Mouse (Mus musculus): ENCODE data around the gene E030018B13Rik. TPM values are rescaled to one million over a fixed set of nuclear protein-coding genes. Genes with fewer than 3 reads are reported as not detected.

The E030018B13Rik gene
- polyA plus RNA-seq, 1 experiment from 2014 or later = not detected

DNA sequence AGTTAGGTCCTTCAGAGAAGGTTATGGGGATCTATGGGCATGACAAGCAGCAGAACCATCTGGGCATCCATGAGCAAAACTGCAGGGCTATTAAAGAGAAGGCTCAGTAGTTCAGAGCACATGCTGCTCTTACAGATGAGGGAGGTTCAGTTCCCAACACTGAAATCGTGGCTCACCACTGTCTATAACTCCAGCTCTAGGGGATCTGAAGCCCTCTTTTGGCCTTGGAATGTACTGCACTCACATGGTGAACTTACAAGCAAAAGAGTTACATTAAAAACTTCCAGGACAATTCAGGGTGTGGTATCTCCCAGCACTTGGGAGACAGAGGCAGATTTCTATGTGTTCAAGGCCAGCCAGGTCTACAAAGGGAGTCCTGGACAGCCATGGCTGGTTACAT, 6.3 kb downstream of the E030018B13Rik start:
- H3K27ac ChIP-seq = no peak overlapping the region
- no peak overlapping the region for H3K4me3 ChIP-seq
- H3K4me1 ChIP-seq = peaks cover 42% of the 10 kb centered on the region
- WGBS = 88% methylated on average over 1 of the region's 1 CpGs
- no peaks in the 10 kb centered on the region for H3K36me3 ChIP-seq
- no peaks in the 10 kb centered on the region for H3K9me3 ChIP-seq
- ATAC-seq (ENCODE audit: insufficient number of reproducible peaks, insufficient read depth, low FRiP score, low TSS enrichment, low read depth) = no peak
- H3K4me2 ChIP-seq = no peak overlapping the region
- H3K9ac ChIP-seq = no peak overlapping the region
- H3K27me3 ChIP-seq = no peaks in the 10 kb centered on the region

DNA sequence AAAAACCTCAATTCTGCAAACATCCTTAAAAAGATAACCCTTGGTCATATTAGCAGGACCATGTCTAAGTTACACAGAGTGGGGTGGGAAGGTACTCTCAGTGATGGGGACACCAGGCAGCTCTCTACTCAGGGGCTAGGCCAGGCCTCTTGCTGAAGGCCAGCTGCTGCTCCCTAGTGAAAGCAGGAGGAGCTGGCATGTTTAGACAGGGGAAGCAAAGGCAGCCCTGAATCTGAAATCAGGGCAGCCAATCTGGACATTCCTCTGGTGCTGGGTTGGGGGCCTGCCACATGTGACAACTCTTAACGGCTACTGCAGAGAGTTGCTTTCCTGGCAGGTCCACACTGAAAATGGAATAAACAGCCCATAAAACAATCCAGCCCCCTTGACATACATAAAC, 7.5 kb downstream of the E030018B13Rik start:
- no peaks in the 10 kb centered on the region for H3K9me3 ChIP-seq
- H3K36me3 ChIP-seq = no peaks in the 10 kb centered on the region
- no peak overlapping the region for H3K9ac ChIP-seq
- WGBS = 68% methylated on average over 1 of the region's 1 CpGs
- no peaks in the 10 kb centered on the region for H3K27me3 ChIP-seq
- H3K4me2 ChIP-seq = no peak overlapping the region
- H3K4me3 ChIP-seq = no peak overlapping the region
- peaks cover 42% of the 10 kb centered on the region for H3K4me1 ChIP-seq
- no peak for ATAC-seq (ENCODE audit: insufficient number of reproducible peaks, insufficient read depth, low FRiP score, low TSS enrichment, low read depth)
- peak overlapping the region; percentile 16; the same call in 1 of the 2 replicates for H3K27ac ChIP-seq

DNA sequence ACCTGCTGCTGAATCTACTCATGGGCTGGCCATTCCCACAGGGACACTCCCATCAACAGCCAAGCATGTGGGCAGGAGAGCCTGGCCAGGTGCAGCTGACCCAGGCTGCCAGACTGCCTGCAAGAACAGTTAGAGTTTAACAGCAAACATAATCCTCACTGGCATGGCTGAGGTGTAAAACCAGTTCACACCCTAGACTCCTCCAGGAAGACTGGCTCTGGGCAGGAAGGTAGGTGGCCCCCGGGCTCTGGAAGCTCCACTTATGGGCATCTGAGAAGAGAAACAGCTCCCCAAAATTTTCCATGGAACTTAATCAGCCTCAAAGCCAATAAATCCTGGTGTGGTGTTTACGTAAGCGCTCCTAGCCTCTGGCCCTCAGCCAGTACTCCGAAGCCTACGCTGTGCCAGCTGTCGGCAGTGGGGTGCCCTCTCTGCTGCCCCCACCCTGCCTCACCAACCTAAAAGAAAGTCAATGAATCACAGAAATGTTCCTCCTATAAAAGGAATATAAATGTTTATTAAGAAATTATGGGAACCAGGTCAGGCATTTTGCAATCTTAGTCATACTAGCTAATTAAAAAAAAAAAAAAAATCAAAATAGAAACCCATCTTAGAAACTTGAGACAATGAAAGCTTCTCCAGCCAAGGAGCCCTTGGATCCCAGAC, 8.2 kb downstream of the E030018B13Rik start:
- Histone ChIP-seq H3K4me2 (no peak overlapping the region), H3K9ac (no peak overlapping the region), H3K27me3 (no peaks in the 10 kb centered on the region), H3K4me1 (peaks cover 39% of the 10 kb centered on the region), H3K27ac (peak overlapping the region; percentile 16), H3K4me3 (no peak overlapping the region), H3K36me3 (no peaks in the 10 kb centered on the region), H3K9me3 (no peaks in the 10 kb centered on the region)
- peak; percentile 52; the same call in 1 of the 2 replicates for ATAC-seq (ENCODE audit: insufficient number of reproducible peaks, insufficient read depth, low FRiP score, low TSS enrichment, low read depth)
- 59% methylated on average over 6 of the region's 6 CpGs for WGBS

DNA sequence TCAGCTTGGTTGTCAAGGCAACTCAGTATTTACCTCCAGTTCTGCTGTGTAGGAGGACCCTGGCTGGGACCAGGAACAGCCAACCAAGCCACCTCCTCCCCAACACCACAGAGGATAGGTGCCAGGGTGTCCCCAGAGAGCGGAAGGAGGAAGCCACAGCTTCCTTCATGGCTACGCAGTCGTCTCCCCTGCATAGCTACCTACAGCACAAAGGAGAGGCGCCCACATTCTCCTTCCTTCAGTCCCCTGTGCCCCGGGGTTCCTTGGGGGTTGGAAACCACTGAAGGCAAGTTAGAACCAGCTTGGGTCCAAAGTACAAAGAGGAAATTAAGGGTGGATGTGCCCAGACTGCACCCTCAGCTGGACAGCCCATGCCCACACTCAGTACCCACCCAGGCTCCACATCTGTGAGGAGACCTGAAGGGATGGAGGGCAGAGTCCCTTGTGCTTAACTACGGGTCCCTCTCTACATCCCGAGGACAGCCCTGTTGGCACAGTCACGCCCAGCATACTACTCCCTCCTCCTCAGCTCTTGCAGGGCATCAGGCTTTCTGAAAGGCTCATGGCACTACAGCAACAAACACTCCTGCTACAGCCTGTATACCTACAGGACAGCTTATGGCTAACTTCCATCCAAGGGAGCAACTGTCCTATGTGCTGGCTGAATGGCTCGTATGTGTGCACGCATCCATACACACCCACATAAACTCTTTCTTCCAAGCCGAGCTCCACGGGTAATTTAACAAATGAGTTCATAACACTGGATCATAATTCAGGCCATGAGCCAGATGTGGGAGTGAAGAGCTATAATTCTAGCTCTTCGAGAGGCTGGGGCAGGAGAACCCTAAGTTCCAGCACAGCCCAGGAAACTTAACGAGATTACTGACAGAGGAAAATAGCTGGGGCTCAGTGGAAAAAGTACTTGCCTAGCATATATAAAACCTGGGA, 9.0 kb downstream of the E030018B13Rik start:
- Histone ChIP-seq H3K9me3 (no peaks in the 10 kb centered on the region), H3K4me1 (peaks cover 38% of the 10 kb centered on the region), H3K4me2 (no peak overlapping the region; the same call in 1 of the 2 replicates), H3K27ac (peak overlapping the region; percentile 73), H3K27me3 (no peaks in the 10 kb centered on the region), H3K9ac (no peak overlapping the region), H3K36me3 (no peaks in the 10 kb centered on the region), H3K4me3 (no peak overlapping the region)
- 62% methylated on average over 14 of the region's 14 CpGs for WGBS
- no peak for ATAC-seq (ENCODE audit: insufficient number of reproducible peaks, insufficient read depth, low FRiP score, low TSS enrichment, low read depth)

DNA sequence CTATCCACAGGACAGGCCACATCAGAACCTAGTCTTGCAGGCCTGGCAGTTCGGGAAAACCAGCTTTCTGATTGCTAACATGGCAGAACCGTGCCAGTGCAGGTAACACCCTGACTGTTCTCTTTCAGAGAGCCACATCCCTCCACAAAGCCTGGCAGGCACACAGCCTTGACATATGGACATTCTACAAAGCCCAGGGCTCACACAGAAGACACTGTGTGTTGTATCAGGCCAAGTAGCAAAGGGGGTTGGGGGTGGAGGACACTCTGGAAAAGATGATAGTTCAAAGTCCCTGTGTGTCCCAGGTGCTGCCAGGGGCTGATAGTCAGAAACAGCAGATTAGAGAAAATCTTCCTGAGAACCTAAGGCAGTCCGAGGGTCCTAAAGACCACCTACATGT, 9.8 kb downstream of the E030018B13Rik start:
- 80% methylated on average over 3 of the region's 3 CpGs for WGBS
- ATAC-seq (ENCODE audit: insufficient number of reproducible peaks, insufficient read depth, low FRiP score, low TSS enrichment, low read depth) = no peak
- H3K4me3 ChIP-seq = no peak overlapping the region
- H3K27me3 ChIP-seq = no peaks in the 10 kb centered on the region
- H3K36me3 ChIP-seq = no peaks in the 10 kb centered on the region
- no peak overlapping the region for H3K4me2 ChIP-seq
- H3K9ac ChIP-seq = no peak overlapping the region
- H3K27ac ChIP-seq = peak overlapping the region; percentile 73
- H3K9me3 ChIP-seq = no peaks in the 10 kb centered on the region
- peaks cover 38% of the 10 kb centered on the region for H3K4me1 ChIP-seq

DNA sequence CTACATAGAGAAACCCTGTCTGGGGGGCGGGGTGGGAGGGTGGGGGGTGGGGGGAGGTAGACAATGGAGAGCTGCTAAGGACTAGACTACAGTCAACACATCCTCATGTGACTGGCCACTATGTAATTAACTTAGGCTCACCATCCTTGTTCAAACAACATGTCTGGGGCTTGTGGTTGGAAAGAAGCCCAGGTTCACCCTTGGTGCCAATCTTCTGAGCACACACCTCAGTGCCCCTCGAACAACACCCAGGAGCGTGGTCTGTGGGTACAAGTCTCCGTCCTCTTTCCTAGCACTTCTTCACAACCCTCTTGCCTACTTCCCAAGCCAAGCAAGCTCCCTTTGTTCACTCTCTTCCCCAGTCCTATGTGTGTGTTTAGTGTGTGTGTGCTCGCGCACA, 10.5 kb downstream of the E030018B13Rik start:
- H3K4me3 ChIP-seq = no peak overlapping the region
- WGBS = 96% methylated on average over 6 of the region's 6 CpGs
- H3K9me3 ChIP-seq = no peaks in the 10 kb centered on the region
- no peak for ATAC-seq (ENCODE audit: insufficient number of reproducible peaks, insufficient read depth, low FRiP score, low TSS enrichment, low read depth)
- H3K36me3 ChIP-seq = no peaks in the 10 kb centered on the region
- H3K4me2 ChIP-seq = no peak overlapping the region
- H3K9ac ChIP-seq = no peak overlapping the region
- peaks cover 35% of the 10 kb centered on the region for H3K4me1 ChIP-seq
- H3K27me3 ChIP-seq = no peaks in the 10 kb centered on the region
- H3K27ac ChIP-seq = no peak overlapping the region

DNA sequence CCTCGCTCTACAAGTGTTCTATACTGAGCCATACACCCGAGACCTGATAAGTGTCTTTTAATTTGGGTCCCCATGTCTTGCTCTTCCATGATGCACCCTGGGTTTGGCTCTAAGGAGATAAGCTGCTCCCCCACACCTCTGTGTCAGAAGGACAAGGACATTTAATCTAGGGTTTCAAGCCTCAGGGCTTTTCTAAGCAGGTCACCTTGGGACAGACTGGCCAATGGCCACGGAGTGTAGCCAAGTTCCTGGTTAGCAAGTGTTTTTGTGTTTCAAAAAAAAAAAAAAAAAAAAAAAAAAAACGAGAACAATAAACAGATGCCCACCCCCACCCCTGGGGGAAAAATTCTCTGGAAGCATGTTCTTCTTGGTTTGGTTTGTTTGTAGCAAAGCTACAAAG, 12.4 kb downstream of the E030018B13Rik start:
- no peaks in the 10 kb centered on the region for H3K27me3 ChIP-seq
- ATAC-seq (ENCODE audit: insufficient number of reproducible peaks, insufficient read depth, low FRiP score, low TSS enrichment, low read depth) = no peak
- H3K27ac ChIP-seq = no peak overlapping the region
- H3K9ac ChIP-seq = no peak overlapping the region
- H3K4me2 ChIP-seq = no peak overlapping the region
- H3K36me3 ChIP-seq = no peaks in the 10 kb centered on the region
- WGBS = 71% methylated on average over 4 of the region's 4 CpGs
- H3K4me1 ChIP-seq = peaks cover 26% of the 10 kb centered on the region
- no peaks in the 10 kb centered on the region for H3K9me3 ChIP-seq
- no peak overlapping the region for H3K4me3 ChIP-seq

DNA sequence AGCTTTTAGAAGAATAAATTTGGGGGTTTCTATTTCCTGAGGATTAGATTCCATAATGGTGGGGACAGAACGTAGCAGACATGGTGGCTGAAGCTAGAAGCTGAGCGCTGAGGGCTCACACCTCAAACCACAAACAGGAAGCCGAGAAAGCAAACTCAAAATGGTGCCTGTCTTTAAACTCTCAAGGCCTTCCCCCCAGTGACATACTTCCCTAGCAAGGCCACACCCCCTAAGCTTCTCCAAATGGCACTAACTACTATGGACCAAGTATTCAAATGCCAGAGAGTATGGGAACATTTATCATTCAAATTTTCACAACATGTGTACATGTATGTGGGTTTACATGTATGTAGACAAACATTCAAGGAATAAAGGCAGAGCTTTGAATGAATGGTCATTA, 13.5 kb downstream of the E030018B13Rik start:
- no peak overlapping the region for H3K9ac ChIP-seq
- no peak overlapping the region for H3K27ac ChIP-seq
- H3K36me3 ChIP-seq = no peaks in the 10 kb centered on the region
- ATAC-seq (ENCODE audit: insufficient number of reproducible peaks, insufficient read depth, low FRiP score, low TSS enrichment, low read depth) = no peak
- no peaks in the 10 kb centered on the region for H3K27me3 ChIP-seq
- H3K4me1 ChIP-seq = peaks cover 22% of the 10 kb centered on the region
- H3K4me3 ChIP-seq = no peak overlapping the region
- no peak overlapping the region for H3K4me2 ChIP-seq
- 89% methylated on average over 3 of the region's 3 CpGs for WGBS
- H3K9me3 ChIP-seq = no peaks in the 10 kb centered on the region

DNA sequence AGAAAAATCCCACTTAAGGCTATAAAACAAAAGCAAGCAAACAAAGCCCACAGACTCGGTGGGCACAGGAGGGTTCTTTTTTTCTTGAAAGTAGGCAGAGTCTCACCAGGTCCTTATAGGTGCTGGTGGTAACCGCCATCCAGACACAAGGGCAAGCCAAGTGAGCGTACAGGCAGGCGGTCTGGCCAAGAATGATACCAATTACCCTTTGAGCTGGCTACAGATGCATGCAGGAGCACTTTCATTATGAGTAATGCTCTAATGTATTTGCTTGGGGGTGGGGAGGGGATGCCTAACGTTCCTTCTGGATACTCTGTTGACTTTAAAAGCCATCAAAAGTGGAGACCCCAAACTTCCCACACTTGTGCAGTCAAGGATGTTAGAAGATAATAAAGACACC, 14.1 kb downstream of the E030018B13Rik start:
- Histone ChIP-seq H3K4me2 (no peak overlapping the region), H3K4me1 (peaks cover 21% of the 10 kb centered on the region), H3K9ac (no peak overlapping the region), H3K36me3 (no peaks in the 10 kb centered on the region), H3K4me3 (no peak overlapping the region), H3K9me3 (no peaks in the 10 kb centered on the region), H3K27ac (no peak overlapping the region), H3K27me3 (no peaks in the 10 kb centered on the region)
- 86% methylated on average over 5 of the region's 5 CpGs for WGBS
- ATAC-seq (ENCODE audit: insufficient number of reproducible peaks, insufficient read depth, low FRiP score, low TSS enrichment, low read depth) = no peak

DNA sequence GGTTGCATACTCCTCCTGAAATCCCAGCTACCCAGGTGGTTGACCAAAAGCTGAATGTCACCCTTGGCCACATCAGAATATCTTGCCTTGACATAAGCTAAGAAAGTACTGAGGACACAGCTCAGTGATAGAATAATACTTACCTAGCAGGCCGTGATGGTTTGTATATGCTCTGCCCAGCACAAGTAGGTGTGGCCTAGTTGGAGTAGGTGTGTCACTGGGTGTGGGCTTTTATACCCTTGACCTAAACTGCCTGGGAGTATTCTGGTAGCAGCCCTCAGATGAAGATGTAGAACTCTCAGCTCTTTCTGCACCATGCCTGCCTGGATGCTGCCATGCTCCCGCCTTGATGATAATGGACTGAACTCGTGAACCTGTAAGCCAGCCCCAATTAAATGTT, 15.8 kb downstream of the E030018B13Rik start:
- no peak overlapping the region for H3K9ac ChIP-seq
- no peak overlapping the region for H3K4me2 ChIP-seq
- H3K36me3 ChIP-seq = no peaks in the 10 kb centered on the region
- 89% methylated on average over 3 of the region's 3 CpGs for WGBS
- no peaks in the 10 kb centered on the region for H3K27me3 ChIP-seq
- no peak overlapping the region for H3K4me3 ChIP-seq
- peaks cover 15% of the 10 kb centered on the region for H3K4me1 ChIP-seq
- H3K27ac ChIP-seq = no peak overlapping the region
- no peaks in the 10 kb centered on the region for H3K9me3 ChIP-seq
- no peak for ATAC-seq (ENCODE audit: insufficient number of reproducible peaks, insufficient read depth, low FRiP score, low TSS enrichment, low read depth)

DNA sequence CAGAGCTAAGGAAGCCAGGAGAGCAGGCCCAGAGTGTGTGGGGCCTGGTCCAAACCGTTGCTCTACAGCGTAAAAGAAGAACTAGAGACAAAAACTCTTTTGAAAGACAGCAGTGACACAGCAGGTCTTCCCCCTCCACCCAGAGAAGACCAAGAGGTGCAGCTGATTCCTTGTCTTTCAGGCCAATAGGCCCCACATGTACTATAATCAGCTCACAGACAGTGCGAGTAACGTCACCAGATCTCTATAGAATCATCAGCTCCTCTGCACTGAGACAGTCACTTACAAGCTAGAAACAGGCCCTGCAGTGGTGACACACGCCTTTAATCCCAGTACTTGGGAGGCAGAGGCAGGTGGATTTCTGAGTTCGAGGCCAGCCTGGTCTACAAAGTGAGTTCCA, 17.2 kb downstream of the E030018B13Rik start:
- H3K9ac ChIP-seq = no peak overlapping the region
- H3K4me1 ChIP-seq = peaks cover 15% of the 10 kb centered on the region
- H3K4me2 ChIP-seq = no peak overlapping the region
- no peak overlapping the region for H3K4me3 ChIP-seq
- no peaks in the 10 kb centered on the region for H3K9me3 ChIP-seq
- no peak overlapping the region for H3K27ac ChIP-seq
- ATAC-seq (ENCODE audit: insufficient number of reproducible peaks, insufficient read depth, low FRiP score, low TSS enrichment, low read depth) = no peak
- WGBS = 85% methylated on average over 6 of the region's 6 CpGs
- H3K27me3 ChIP-seq = no peaks in the 10 kb centered on the region
- H3K36me3 ChIP-seq = no peaks in the 10 kb centered on the region

DNA sequence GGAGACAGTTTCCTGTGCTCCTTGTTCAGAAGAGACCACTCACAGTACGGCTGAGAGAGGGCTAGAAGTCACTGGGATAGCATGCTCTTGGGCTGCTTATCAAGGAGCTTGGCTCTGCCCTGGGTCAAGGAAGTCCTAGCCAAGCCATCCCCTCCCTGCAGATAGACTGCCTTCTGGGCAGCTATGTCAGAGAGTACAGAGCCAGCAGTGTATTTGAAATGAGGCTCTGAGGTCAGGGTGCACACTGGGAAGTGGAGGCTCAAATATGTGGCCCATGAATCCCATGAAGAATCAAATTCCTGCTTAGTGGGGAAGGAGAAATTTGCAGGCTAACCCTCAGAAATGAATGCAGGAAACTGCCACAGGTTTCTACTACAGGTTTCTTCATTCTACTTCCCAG, 17.9 kb downstream of the E030018B13Rik start:
- Histone ChIP-seq H3K4me2 (no peak overlapping the region), H3K9me3 (no peaks in the 10 kb centered on the region), H3K4me3 (no peak overlapping the region), H3K4me1 (peaks cover 15% of the 10 kb centered on the region), H3K36me3 (no peaks in the 10 kb centered on the region), H3K27me3 (no peaks in the 10 kb centered on the region), H3K9ac (no peak overlapping the region), H3K27ac (no peak overlapping the region)
- 48% methylated on average over 1 of the region's 1 CpGs for WGBS
- ATAC-seq (ENCODE audit: insufficient number of reproducible peaks, insufficient read depth, low FRiP score, low TSS enrichment, low read depth) = no peak
